Mouse (Mus musculus): ENCODE measurements around the gene Ccm2. TPM values are rescaled to one million over a fixed set of nuclear protein-coding genes. Genes with fewer than 3 reads are reported as not detected.
A peak's percentile ranks its signal among the peaks of the same experiment; 100 is the strongest.

The Ccm2 gene
- total RNA-seq, 2 experiments from 2014 or later, result 32.0 to 45.7 TPM

DNA sequence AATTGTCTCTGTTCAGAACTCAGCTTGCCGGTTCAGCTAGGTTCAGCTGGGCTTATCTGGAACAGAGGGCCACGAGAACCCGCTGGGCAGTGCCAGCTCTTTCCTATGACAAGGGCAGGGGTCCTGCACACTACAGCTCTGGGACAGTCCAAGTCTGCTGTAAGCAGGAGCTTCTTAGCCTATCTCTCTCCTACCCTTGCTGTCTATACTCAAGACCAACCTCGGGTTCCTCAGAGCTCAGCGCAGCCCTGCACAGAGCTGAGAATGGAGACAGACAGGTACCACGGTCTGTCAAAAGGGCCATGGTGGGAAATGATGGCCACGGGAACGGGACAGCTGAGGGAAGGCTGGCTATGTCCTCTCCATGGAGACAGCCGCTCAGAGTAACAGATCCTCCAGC lies 56.5 kb downstream of the Ccm2 start:
- DNase-seq, result no peak

DNA sequence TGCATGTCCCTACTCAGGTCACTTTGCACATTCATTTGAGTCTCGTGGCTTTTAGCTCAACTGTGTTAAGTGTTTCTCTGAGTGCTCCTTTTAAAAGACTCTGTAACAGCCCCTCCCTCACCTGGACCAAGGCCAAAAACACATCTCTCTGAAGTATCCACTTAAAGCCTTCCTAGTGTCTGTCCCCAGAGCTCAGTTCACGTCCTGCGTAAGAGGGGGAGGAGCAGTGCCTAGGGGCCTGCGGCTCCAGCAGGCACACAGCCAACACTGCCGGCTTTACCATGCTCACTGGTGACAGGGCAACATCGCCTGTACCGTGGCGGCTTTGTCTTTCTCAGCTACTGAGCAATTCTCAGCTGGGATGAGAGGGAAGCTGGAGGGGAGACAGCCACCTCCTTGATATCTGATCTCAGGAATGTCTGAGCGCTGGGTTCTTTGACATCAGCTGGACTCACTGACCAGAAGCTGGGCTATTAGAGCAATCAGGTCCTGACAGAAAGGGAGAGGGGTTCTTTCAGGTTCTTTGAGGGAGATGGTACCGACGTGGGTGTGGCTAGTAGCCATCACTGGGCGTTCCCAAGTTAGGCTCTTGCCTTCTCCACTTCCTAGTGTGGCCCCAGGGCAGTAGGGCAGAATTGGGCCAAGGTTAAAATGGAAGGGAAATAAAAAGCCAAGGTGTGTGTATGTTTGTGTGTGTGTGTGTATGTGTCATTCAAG lies 57.4 kb downstream of the Ccm2 start:
- peak; percentile 52 to 62 for DNase-seq

DNA sequence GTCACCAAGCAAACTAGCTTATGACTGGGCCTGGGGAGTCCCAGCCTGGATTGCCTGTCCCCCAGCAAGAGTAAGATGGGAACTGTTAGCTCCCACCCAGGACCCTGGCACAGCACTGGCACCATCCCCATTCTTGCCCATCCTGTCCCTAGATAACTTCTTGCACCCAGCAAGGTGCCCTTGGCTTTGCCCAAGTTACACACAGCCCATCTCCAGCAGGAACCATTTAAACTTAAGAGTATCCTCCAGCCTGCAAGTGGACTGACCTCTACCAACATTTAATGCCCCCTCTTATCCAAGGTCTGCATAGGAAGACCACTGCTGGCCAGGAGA lies 57.9 kb downstream of the Ccm2 start:
- no peak for DNase-seq

DNA sequence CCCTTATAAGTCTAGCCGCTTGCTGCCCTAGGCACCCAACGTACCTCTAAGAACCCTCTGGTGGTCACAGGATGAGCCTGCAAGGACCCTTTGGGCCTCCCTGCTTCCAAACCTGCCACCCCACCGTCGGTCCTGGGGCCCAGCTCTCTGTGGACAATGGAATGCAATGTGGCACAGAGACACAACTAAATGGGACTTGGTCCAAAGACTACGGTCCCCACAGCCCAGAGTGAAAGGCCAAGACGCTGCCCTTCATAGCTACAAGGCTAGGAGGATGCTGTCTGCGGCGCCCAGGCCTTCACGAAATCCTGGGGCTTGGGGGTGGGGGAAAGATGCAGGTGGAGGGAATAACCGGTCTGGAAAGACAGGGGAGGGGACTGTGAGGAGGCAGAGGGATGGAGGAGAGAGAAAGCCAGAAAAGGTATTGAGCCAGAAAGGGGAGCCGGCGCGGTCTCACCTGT lies 58.4 kb downstream of the Ccm2 start:
- no peak for DNase-seq

DNA sequence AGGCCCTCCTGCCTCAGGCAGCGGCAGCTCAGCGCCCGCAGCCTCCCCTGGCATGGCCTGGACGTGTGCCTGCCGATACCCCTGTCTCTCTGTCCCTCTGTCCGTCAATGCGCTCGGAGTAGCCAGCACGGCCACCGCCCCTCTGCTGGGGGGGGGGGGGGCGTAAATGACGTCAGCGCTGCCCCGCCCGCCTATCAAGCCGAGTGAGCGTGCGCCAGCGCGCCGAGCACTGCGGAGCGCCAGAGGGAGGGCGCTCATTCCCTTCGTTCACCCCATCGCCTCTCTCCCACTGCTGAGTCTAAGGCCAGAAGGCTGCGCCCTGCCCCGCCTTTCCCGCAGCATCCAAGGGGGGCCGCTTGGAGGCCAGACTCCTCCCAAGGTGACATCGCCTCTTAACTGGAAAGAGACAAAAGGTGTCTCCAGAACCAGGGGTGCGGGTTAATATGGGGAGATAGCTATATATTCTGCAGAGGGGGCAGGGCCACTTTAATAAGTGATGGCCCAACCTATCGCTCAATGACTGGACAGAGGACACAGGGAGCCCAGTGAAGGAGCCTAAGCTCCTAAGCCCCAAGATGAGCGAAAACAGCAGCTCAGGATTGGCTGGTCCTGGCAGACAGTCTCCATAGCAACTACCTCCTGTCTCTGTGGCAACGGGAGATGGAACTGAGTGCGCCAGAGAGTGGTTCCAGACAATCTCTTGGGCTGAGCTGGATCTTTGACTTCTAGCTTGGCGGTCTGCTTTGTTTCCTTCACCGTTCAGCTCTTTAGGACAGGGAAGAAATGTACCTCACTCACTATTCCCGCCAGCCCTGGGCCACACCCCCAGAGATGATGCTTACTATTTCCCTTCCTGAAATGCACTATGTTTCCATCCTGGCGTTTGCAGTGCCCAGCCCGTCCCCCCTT lies 59.1 kb downstream of the Ccm2 start, which contains the start of gene Nacad:
TSS of gene Nacad (minus strand) at position 563 of the 909 bp plus-strand sequence.
- DNase-seq, result peak; percentile 24 to 34

DNA sequence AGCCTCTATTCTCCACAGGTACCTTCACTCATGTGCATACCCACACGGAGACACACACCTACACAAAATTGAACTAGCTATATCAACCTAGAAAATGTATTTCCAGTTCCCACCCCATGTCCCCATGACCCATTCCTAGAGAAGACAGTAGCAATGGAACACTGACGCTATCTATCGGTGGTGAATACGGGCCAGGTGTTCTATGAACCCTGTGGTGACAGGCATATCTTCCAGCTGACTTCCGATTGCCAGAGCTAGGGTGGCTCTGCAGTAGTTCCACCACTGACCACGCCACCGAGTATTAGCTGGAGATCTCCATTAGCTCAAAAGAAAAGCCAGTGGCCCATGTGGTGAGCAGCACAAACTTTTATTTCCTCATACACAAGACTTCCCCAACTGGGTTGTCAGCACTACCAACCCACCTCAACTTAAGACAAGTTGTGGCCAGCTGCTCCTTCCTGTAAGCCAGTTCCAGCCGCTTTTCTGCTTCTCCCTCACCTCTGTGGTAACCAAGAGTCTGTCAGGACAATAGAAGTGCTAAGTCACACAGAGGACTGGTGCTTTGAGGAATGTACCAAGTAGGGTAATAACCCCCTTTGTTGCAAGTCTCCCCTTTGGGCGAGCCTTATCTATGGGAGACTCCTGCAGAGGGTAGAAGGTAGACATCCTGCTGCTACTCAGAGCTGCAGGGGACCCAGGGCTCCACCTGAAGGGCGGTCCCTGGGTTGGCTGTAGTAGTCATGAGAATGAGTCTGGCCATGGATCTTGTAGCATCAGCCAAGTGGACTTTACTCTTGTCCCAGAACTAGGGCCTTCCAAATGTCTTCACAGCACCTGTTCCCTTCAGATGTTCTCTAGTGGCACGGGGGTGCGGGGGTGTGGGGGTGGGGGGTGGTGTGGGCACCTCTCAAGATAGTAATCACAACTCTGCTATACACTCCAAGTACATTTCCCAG lies 68.8 kb downstream of the Ccm2 start:
- DNase-seq, result no peak

DNA sequence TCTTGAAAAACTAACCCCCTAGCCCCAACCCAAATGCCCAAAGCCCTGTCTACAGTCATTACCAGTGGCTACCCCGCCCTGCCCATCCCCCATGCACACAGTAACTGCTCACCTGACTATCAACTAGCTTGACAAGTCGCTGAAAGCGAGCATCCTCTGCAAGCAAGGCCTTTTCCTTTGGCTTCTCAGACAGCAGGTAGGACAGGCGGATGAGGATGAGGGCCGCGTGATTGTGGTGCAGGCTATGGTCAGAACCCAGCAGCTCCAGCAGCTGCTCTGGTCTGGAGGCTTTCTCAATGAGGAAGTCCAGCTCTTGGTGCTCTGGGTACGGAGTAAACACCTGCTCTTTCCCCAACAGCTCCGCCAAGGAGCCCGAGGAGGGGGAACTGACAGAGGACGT lies 77.0 kb downstream of the Ccm2 start:
- no peak for DNase-seq

DNA sequence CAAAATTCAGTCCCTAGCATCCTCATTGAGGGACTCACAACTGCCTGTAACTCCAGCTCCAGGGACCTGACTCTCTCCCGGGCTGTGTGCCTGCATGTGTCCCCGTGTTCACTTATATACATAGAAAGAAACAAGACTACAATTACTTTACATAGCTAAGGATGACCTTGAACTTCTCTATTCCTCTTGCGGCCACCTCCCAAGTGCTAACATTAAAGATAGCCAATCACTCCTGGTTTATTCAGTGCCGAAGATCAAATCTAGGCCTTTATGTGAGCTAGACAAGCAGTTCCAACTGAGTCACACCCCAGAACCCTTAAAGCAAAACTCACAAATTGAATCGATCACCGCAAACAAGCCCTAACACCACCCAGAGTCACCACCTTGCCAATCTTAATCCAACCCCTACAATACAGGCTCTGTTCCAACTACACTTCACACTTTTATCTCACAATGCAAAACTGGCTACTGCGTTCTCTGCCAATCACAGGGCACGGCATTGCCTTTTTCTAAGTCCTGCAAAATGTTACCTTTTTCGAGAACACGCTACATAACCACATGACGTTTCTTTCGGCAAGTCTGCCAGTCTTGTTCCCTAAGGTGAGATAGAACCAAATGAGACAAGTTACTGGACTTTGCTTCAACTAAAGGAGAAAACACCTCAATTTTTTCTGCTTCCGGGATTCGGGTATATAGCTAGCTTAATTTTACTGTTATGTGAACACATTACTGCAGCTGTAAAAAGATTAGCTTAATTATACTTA lies 78.1 kb downstream of the Ccm2 start:
- DNase-seq, result no peak

DNA sequence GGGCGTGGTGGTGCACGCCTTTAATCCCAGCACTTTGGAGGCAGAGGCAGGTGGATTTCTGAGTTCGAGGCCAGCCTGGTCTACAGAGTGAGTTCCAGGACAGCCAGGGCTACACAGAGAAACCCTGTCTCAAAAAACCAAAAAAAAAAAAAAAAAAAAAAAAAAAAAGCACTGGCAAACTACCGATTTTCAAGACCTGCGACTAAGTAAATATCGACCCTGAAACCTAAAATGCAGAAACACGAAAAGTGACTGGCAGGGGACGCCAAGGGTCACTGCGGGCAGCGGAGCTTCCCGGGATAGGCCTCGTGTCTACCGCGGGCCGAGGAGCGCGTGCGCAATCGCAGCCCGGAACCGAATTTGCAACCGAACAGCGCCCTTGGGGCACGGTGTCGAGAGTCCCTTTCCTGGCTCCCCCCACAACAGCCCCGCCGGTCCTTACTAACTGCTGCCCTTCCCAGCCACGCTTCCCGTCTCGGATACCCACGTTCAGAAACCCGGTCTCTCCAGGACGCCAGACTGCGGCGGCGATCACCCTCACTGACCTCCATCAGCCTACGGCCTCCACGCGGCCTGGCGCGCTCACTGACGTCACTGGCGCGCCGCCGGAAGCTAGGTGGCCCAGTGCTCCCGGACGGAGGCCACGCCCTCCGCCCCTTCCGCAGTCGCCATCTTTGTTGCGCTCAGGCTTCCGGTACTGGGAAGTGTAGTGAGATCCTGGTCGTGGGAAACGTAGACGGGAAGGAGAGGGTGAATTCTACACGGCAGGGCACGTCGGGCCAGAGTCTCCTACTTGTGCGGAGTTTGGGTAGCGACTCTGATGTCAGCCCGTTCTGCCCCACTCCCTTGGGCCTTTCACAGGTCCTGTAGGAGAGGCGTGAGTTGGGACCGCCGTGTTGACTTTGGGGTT lies 79.0 kb downstream of the Ccm2 start, which contains the start of gene Tbrg4:
TSS of gene Tbrg4 (minus strand) at position 590 of the 910 bp plus-strand sequence.
- peak; percentile 94 to 96 for DNase-seq

DNA sequence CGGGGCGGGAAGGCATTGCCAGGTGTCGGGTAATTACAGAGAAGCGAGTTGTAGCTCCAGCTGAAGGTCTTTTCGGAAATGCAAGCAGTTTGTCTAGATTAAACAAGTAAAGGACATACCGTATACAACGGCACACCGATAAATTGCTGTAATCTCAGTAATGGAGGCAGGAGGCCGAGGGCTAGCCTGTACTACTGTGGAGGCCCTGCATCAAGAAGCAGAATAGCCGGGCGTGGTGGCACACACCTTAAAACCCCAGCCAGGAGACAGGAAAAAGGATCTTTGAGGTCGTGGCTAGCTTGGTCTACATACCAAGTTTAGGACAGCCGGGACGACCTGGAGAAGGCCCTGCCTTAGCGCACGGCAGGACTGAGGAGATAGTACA lies 79.7 kb downstream of the Ccm2 start:
- DNase-seq, result no peak

DNA sequence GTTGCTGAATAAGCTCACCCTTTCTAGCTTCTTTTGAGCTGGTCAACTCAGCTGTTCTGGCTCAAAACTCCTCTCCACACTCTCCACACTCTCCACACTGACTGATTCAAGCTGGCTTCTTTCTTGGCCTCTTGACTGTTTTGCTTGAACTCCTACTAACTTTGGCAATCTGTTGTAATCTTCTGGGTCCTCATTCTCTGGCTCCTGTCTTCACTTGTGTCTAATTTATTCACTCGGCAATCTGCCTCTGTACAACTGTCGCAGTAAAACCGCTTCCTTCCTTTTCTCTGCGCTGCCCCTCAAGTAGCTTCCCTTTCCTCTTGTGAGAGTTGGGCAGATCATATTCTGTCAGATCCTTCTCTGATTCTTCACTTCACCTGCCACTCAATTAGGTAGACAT lies 81.0 kb downstream of the Ccm2 start:
- DNase-seq, result no peak

DNA sequence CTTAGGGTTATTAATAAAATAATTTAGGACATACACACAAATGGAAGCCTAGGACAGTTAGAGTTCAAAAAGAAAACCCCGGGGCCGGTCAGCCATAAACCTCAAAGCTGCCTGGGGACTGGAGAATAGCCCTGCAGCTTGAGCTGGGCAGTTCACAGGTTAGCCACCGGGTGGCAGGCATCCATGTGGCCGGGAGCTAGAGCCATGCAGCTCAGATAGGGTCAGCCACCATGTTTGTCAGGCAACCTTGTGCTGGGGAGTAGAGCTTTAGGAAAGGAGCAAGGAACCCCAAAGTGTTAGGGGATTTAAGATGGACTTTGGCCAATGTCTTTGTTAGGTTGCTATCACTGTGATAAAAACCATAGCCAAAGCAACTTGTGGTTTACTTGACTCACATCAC lies 81.9 kb downstream of the Ccm2 start:
- DNase-seq, result peak; percentile 68 to 80

DNA sequence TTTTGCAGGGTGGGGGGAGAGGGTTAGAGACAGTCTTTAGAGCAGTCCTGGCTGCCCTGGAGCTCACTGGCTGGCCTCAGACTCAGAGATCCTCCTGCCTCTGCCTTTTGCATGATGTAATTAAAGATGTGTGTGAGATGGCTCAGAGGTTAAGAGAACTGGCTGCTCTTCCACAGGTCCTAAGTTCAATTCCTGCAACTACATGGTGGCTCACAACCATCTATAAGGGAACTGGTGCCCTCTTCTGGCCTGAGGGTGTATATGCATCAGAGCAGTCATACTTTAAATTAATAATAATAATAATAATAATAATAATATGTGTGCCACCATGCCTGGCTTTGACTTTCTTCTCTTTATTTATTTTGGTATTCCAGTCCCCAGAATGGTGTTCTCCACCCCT lies 83.0 kb downstream of the Ccm2 start:
- peak in 1 of 2 experiments; percentile 29 for DNase-seq

DNA sequence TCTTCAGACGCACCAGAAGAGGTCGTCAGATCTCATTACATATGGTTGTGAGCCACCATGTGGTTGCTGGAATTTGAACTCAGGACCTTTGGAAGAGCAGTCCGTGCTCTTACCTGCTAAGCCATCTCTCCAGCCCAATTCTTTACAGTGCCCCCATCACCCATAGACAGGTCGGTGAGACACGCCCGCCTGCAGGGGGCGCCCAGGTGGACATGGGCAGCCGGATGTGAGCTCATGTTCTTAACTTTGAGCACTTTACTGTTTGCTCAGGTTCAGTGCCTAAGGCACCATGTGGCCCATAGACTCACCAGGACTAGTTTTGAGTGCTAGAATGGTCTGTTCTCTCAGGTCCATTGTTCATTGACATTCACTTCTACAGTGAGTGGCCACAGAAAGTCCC lies 89.5 kb downstream of the Ccm2 start:
- no peak for DNase-seq

DNA sequence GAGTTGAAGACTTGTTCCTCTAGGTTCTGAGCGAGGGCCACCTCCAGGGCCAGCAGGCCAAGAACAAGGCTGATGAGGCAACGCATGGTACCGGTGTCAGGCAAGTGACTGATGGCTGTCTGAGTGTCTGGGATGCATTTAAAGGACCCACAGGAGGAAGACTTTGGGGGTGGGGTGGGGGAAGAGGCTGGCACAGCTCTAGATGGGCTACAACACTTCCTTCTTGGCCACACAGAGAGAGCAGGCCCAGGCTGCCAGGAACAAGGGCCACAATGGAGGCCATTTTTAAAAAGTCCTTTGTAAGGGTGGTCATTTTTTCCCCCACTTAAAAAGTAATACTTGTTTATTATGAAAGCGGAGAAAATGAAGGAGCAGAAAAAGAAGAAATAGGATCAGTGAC lies 91.8 kb downstream of the Ccm2 start, which contains the start of gene Wap:
TSS of gene Wap (minus strand) at position 101 of the 400 bp plus-strand sequence.
- no peak for DNase-seq

DNA sequence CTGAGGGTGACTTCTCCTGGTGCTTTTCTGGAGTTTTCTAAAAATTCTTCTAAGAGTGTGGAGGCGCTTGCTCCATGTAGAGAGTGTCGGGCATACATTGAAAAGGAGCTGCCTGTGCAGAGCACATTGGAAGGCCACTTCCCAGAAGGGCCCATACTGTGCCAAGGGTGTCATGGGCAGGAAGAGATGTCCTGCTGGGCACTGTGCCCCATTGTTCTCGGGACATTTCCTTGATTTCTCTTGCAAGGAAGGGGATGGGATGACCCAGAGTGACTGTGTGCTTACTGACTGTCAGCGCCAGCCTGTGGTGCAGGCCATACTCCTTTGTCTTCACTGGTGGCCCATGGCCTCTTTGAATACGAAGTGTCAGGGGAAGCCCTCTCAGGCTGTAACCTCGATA lies 92.4 kb downstream of the Ccm2 start:
- DNase-seq, result no peak

DNA sequence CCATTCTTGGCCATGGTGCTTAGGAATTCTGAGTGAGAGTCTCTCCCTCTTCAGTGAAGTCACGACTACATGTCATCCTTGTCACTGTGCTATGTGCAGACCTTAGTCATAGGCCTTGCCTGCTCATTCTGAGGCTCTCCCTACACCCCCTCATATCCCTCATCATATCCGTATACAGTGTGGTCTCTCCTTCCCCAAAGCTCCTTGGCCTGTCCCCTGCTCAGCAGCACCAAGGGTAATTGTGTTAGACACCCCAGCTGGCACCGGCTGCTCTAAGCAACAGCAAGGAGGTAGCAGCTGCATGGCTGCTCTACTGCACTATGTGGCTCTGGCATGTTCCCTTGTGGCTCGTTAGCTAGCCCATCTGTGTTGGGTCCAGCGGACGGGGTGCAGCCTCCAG lies 97.9 kb downstream of the Ccm2 start:
- no peak for DNase-seq

All from adrenal gland, postnatal 36 days (tissue).